Mouse (Mus musculus) urinary bladder, postnatal 36 days (tissue): ENCODE measurements around the gene Gm42906.

ENCODE experiments used
- DNase-seq, 2 experiments: peaks; one replicate each; pipeline ENCODE4 v3.0.0; 2022; ENCODE audit warnings: low spot score in 2 of 2, mixed read lengths in 1 of 2

Gene Gm42906

GRCm38 (mm10) chr5:151428113-151428756, at the start of gene Gm42906:
Gm42906 (minus strand) TSS chr5:151428163.
- DNase-seq: no peak

GRCm38 (mm10) chr5:151445695-151446094, 17.7 kb upstream of the Gm42906 start:
- no peak for DNase-seq

- DNase-seq: no peak
These were observed 7.1 kb upstream of the Gm42906 start for GRCm38 (mm10) chr5:151435106-151435505.

- no peak for DNase-seq
These were observed 1.5 kb downstream of the Gm42906 start for GRCm38 (mm10) chr5:151426466-151426865.

GRCm38 (mm10) chr5:151422692-151423091, 5.3 kb downstream of the Gm42906 start:
- peak in 1 of 2 experiments; percentile 67 for DNase-seq

GRCm38 (mm10) chr5:151421859-151422258, 6.1 kb downstream of the Gm42906 start:
- DNase-seq: no peak

- DNase-seq: no peak
These were observed 9.4 kb downstream of the Gm42906 start for GRCm38 (mm10) chr5:151418551-151418950.

GRCm38 (mm10) chr5:151417421-151418038, 10.4 kb downstream of the Gm42906 start:
- no peak for DNase-seq

GRCm38 (mm10) chr5:151416988-151417387, 11.0 kb downstream of the Gm42906 start:
- DNase-seq: no peak

GRCm38 (mm10) chr5:151413617-151414016, 14.3 kb downstream of the Gm42906 start:
- DNase-seq: no peak

- DNase-seq: no peak
These were observed 15.1 kb downstream of the Gm42906 start for GRCm38 (mm10) chr5:151412666-151413463.

GRCm38 (mm10) chr5:151410006-151410405, 18.0 kb downstream of the Gm42906 start:
- peak; percentile 47 to 54 for DNase-seq

- no peak for DNase-seq
These were observed 18.7 kb downstream of the Gm42906 start for GRCm38 (mm10) chr5:151409282-151409681.

- no peak for DNase-seq
These were observed 19.7 kb downstream of the Gm42906 start for GRCm38 (mm10) chr5:151408124-151408900.

GRCm38 (mm10) chr5:151407493-151407892, 20.5 kb downstream of the Gm42906 start:
- DNase-seq: no peak

GRCm38 (mm10) chr5:151406276-151406675, 21.7 kb downstream of the Gm42906 start:
- no peak for DNase-seq

GRCm38 (mm10) chr5:151405314-151405903, 22.6 kb downstream of the Gm42906 start:
- no peak for DNase-seq

GRCm38 (mm10) chr5:151403586-151403985, 24.4 kb downstream of the Gm42906 start:
- DNase-seq: no peak

GRCm38 (mm10) chr5:151400557-151400944, 27.4 kb downstream of the Gm42906 start:
- DNase-seq: no peak

GRCm38 (mm10) chr5:151399918-151400556, 27.9 kb downstream of the Gm42906 start:
- DNase-seq: no peak

GRCm38 (mm10) chr5:151396119-151396518, 31.8 kb downstream of the Gm42906 start:
- no peak for DNase-seq
